Mouse (Mus musculus) mouse trophoblast stem cell (cell line): ENCODE measurements around the gene Smad1.
"Not testable (repeated sequence)": the region's sequence is repeated elsewhere in the genome, so short reads cannot be mapped to it uniquely, and the experiment has no call there.

Experiments
- in situ Hi-C, 2 experiments: fragments of 300-500 bp; cut with MseI, MboI; formaldehyde crosslinking; loops; 2 replicates in 1 of 2; 3 replicates in 1 of 2; pipeline ENCODE4 v1.15.1; 2025

Gene Smad1

DNA sequence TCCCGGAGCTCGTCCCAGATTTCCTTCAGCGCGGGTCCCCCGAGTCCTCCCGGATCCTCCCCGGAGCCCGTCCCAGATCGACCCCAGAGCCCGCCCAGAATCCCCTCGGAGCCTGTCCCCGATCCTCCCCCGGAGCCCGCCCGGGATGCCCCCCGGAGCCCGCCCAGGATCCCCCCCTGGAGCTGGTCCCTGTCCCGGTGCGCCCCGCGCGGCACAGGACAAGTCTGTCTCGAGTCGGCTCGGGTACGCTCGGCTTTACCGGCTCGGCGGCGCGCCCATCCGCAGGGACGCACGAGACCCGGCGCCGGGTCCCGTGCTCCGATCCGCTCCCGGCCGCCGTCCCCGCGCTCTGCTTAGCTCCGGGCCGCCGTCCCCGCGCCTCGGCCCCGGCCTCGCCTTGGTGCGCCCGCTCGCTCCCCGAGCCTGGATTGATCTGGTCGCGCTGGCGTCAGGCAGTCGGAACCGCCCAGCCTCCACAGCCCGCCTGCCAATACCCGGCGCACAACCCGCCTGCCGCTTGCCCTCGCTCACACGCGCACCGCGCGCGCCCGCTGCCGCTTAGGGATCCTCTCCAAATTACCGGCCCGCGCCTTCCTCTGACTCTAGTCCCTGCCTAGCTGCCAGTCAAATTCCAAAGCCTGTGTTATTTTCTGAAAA lies at the start of gene Smad1:
Gene Smad1 (minus strand): TSS at position 525 of the 657 bp plus-strand sequence.
- in situ Hi-C loops, result no loop called here

DNA sequence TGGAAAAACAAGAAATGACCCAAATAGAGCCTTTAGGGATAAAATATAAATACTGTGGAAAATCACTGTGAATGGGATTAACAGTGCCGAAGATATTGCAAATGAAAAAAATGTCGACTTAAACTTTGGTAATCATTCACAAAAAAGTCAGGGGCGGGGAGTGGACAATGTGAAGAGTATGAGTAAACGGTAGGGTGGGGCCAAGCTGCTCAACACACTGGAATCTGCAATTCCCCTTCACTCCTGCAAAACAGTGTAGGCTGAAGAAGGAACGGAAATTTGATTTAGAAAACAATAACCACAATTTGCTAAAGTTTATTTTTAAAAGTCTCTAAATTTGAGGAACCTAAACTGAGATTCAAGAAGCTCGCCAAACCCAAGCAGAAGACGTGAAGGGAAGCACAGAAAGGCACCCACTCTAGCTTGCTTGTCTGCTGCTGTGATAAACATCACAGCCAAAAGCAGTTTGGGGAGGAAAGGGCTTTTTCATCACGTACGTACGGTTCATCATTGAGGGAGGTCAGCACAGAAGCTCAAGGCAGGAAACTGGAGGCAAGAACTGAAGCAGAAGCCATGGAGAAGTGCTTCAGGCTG lies 48.0 kb upstream of the Smad1 start:
- in situ Hi-C loops, result no loop called here

DNA sequence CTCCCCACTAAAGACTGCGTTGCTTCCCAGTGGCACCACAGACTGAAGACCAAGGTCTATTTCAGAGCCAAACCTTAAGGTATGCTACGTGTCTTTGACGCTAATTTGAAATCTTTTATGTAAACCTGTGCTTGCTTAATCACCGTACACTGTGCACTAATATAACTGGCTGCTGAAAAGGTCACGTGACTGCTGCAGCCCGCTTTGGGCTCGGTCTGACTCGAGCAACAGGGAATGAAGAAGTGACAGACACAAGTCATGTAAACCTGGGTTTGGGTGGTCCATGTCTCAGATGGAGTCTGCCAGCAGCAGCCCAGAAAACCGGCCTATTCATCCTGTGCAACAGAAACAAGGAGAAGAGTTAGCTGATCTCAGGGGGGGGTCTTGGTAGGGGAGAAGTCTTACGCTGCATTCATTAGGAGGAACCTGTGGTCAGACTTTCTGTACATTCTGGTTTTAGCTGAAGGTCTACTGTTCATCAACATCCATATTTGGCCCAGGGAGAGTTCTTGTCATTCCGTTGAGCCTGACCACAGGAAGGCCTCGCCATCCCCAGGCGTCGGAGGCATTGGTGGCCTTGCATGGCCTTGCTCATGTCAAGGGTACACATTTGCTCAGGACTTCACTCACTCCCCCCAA lies 44.3 kb upstream of the Smad1 start:
- in situ Hi-C loops, result no loop called here

DNA sequence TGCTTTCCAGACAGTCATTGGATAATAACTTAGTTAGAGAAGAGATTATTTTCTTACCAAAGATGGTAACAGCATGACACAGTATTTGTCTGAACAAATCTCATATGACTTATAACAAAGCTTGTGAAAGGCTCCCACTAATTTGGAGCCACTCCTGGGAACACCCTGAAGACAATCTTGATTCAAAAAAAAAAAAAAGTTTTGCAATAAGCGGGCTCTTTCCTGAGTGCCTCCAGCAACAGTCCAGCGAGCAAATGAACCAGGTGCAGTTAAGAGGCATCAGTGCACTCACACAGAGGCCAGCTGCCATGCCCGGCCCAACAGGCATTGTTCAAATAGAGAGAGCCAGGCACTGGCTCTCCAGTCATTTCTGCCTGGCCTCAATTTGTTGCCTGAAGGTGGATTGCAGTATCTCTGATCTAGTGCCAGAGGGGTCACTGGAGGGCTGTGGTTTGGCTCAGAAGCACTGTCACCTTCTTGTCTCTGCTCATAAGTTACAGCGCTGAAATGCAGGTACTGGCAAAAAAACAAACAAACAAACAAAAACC lies 34.7 kb upstream of the Smad1 start:
- in situ Hi-C loops, result no loop called here

DNA sequence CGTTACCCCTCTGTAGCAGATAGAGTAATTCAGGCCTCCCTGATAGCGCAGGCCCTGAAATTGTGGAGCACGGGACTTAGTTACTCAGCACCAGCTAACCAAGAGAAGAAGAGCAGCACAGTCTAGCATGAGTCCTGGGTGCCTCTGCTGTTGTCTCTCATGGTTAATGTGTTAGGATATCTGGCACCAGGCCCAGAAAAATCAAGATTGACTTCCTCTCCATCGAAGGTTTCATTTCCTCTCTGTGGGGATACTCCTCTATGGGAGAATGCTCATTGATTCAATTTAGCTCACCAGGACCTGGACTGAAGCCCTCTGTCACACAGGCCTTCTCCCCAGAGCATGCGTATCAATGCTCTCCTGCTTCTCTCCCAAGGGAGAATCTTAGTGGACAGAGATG lies 15.6 kb upstream of the Smad1 start:
- in situ Hi-C loops, result no loop called here

- in situ Hi-C loops, result no loop called here
Observed at GRCm38 (mm10) chr8:79410501-79410900, 11.2 kb upstream of the Smad1 start.

DNA sequence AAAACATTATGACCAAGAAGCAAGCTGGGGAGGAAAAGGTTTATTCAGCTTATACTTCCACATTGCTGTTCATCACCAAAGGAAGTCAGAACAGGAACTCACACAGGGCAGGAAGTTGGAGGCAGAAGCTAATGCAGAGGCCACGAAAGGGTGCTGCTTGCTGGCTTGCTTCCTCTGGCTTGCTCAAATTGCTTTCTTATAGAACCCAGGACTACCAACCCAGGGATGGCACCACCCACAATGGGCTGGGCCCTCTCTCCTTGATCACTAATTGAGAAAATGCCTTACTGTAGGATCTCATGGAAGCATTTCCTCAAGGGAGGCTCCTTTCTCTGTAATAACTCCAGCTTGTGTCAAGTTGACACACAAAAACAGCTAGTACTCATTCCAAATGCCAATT lies 8.0 kb upstream of the Smad1 start:
- in situ Hi-C loops, result not testable (repeated sequence)

GRCm38 (mm10) chr8:79404895-79405557 lies 5.7 kb upstream of the Smad1 start:
- in situ Hi-C loops, result no loop called here

GRCm38 (mm10) chr8:79400671-79401070 lies 1.4 kb upstream of the Smad1 start:
- in situ Hi-C loops, result no loop called here

DNA sequence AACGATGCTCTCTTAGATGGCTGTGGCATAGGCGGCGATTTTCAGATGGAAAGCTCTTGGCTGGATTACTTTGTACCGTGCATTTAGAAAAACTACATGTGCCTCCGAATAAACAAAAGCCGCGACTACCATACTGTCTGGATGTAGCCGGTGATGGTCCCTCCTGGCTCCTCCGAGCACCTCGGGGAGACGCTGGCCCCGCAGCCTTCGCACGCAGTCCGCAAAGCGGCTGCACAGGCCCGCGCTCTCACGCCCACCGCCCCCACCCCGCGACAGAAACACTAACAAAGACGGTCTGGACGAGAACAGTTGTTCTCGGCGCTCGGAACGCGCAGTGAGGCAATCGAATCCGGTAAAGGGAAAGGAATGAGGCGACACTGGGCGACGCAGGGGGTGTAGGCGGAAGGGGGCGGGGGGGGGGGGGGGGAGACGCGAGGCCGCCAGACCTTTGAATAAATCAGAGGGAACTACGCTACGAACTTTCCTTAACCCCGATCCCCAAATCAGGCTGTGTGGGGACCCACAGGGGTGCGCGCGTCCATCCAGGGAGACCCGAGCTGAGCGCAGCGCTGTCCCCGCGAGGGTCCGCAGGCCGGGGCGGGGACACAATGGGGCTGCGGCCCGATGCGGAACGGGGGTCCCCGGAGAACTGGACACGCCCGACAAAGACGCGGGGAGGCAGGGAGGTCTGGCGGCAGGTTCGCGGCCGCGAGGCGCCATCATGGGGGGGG lies 902 bp downstream of the Smad1 start:
- in situ Hi-C loops, result no loop called here

DNA sequence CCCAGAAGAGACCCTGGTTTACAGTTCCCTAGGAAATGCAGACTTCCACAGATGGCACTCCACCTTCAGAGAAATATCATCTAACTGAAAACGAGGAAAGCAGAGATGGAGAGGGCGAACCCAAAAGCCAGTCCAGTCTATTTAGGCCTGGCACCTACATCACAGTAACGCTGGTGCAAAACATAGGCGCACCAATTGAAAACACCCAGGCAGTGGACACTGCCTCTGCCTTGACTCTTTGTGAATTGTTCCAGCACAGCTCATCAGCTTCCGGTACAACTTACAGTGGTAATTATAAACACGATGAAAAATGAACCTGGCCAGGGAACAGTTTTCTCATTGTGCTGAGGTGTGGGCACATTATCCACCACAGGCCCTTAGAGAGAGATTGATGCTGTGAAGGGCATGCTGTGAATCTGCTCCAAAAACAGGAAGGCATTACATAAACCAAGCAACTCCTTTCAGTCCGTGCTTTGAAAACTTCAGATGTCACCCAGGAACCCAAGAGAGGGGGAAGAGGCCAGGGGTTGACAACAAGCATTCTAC lies 1.5 kb downstream of the Smad1 start:
- in situ Hi-C loops, result no loop called here

- in situ Hi-C loops, result no loop called here
Observed at GRCm38 (mm10) chr8:79396911-79397310, 2.4 kb downstream of the Smad1 start.

DNA sequence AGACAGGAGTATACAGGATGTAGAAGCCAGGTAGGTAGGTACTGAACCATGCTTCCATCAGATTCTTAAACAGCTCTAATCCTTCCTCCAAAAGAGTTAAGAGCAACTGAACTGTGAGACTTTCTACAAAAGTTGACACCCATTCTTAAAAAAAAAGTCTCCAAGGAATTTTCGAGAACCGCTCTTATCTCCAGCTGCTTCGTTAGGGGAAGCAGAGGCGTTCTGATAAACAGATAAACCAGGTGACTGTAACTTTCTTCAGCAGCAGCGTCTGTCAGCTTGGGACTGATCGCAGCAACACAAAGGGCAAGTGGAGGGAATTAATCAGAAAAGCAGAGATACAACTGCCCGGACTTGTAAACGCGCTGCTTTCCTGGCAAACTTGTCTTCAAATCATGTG lies 5.3 kb downstream of the Smad1 start:
- in situ Hi-C loops, result no loop called here

GRCm38 (mm10) chr8:79393215-79393614 lies 6.1 kb downstream of the Smad1 start:
- in situ Hi-C loops, result no loop called here

DNA sequence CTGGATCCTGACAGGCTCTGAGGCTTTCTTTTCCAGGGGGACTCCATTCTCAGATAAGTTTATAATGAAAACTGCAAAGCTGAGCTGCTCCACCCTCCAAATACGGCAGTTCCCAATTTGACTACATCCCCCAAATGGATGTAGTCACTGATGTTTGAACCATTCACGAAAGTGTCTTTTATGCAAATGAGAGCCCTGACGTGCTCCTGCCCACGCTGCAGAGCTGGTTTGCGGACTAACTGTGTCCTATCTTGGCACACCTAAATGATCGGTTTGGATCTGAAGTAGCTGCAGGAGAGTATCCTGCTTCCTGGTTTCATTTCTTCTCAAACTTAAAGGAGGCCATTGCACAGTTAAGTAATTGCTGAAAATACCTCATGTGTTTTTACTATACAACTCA lies 6.7 kb downstream of the Smad1 start:
- in situ Hi-C loops, result no loop called here

DNA sequence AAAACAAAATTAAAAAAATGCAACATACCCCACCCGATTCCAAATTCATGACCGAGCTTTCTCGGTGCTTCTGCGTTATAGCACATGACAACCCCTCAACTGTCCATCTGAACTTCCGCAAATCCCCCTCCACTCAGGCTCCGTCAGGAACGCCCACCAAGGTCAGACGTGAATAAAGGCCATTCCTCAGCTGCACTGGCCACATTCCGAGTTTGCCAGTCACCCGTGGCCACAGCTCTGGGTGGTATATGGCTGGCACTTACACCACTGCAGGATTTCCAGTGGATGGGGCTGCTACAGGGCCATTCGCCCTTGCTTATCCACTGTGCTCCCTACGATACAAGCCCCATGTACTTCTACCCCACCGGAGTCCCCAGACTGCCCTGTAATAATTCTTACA lies 7.9 kb downstream of the Smad1 start:
- in situ Hi-C loops, result no loop called here

- in situ Hi-C loops, result no loop called here
Observed at GRCm38 (mm10) chr8:79389074-79389786, 10.1 kb downstream of the Smad1 start.

GRCm38 (mm10) chr8:79386831-79387230 lies 12.5 kb downstream of the Smad1 start:
- in situ Hi-C loops, result no loop called here

GRCm38 (mm10) chr8:79386358-79386757 lies 13.0 kb downstream of the Smad1 start:
- in situ Hi-C loops, result no loop called here
